Mouse (Mus musculus) megakaryocyte, embryonic 14.5 days (primary cell): ENCODE measurements at regions not wholly inside any gene's neighbourhood (a gene's known extent, or its start where the extent isn't known, plus 50 kb on each side); places are given as distances from the start of the nearest gene placed in this dataset.

Source experiments
- FLI1 ChIP-seq: IDR thresholded peaks from 2 replicates; pipeline ENCODE4 v1.6.1; 2012; ENCODE audit warnings: low read length, inconsistent platforms, mixed read lengths
- GATA1 ChIP-seq: IDR thresholded peaks from 3 replicates; pipeline ENCODE4 v1.6.1; 2012; ENCODE audit warnings: mixed read lengths, low read length, inconsistent platforms, borderline replicate concordance

DNA sequence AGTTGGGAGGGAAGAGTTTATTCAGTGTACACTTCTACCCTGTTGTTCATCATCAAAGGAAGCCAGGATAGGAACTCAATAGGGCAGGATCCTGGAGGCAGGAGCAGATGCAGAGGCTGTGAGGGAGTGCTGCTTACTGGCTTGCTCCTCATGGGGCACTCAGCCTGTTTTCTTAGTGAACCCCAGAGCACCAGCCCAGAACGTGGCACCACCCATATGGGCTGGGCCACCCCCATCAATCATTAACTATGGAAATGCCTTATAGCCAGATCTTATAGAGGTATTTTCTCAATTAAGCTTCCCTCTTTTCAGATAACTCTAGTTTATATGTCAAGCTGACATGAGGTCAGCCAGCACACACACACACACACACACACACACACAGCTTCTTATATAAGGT is 103.6 kb upstream of the Aldh1b1 start:
- no peak for TF ChIP-seq GATA1
- no peak for TF ChIP-seq FLI1
